9 mouse cellular contexts compared by ENCODE assay signal in the genomic region with DNA sequence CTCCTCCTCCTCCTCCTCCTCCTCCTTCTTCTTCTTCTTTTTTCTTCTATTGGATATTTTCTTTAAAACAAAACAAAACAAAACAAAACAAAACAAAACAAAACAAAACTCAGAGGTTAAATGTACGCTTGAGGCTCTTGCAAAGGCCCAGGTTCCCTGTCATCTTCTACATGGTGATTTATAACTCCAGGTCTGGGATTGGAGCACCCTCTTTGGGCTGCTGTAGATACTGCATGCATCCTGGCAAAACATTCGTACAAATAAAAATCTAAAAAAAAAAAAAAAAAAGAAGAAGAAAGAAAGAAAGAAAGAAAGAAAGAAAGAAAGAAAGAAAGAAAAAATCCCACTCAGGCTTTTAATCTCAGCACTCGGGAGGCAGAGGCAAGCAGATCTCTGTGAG. TPM values are rescaled to one million over a fixed set of nuclear protein-coding genes. Genes with fewer than 3 reads are reported as not detected.
DNase-seq lines count a peak whose midpoint lies in the region; ATAC-seq lines count a peak whose summit lies in the region.
"Had no signal": no experiment of that assay in that cellular context is flagged by ENCODE, and none has a peak within 500 bp of the region (broad histone marks: within the 10 kb centered on the region; RNA-seq: fewer than 3 reads in every experiment).

No protein-coding gene starts in this region.

- no peak overlapping the region for H3K27ac ChIP-seq in limb, embryonic 11.5 days (replicated peaks; ENCODE audit: low read depth, low read length)
- H3K27ac ChIP-seq in limb, embryonic 10.5 days, result no peak overlapping the region

- H3K9me3 ChIP-seq in limb, embryonic 11.5 days (ENCODE audit: control insufficient read depth, low read length), result no peaks in the 10 kb centered on the region
- H3K9me3 ChIP-seq in limb, embryonic 10.5 days (replicated peaks), result no peaks in the 10 kb centered on the region

- ATAC-seq in limb, embryonic 11.5 days (ENCODE audit: insufficient number of reproducible peaks, low FRiP score, low TSS enrichment, low read depth), result no peak

- H3K9ac ChIP-seq in limb, embryonic 11.5 days (ENCODE audit: low read length), result no peak overlapping the region

- no peak overlapping the region for H3K4me2 ChIP-seq in limb, embryonic 11.5 days (ENCODE audit: low read depth, severe bottlenecking)

- WGBS in limb, embryonic 11.5 days, result 60% methylated on average over 3 of the region's 3 CpGs
- 60% methylated on average over 3 of the region's 3 CpGs for WGBS in limb, embryonic 10.5 days

- H3K27me3 ChIP-seq in limb, embryonic 11.5 days (ENCODE audit: control insufficient read depth, insufficient read depth, low read length), result no peaks in the 10 kb centered on the region
- H3K27me3 ChIP-seq in limb, embryonic 10.5 days (ENCODE audit: low read depth, poor library complexity, severe bottlenecking), result no peaks in the 10 kb centered on the region

- DNase-seq in adrenal gland, postnatal 14 days, result peak; percentile 50
- no peak for DNase-seq in adrenal gland, postnatal 4 days (ENCODE audit: low spot score in 2 of 2)
- DNase-seq in limb, embryonic 11.5 days (ENCODE audit: low spot score), result peak; percentile 23
- DNase-seq in limb, embryonic 10.5 days (ENCODE audit: low spot score), result no peak
- DNase-seq in cerebellum, postnatal 10 days, result peak; percentile 75
- DNase-seq in kidney, postnatal 25 days, result peak; percentile 46 to 65
- peak; percentile 28 for DNase-seq in right cerebral cortex, postnatal 4 days
- DNase-seq in testis, postnatal 10 days (ENCODE audit: low spot score), result no peak

- no peaks in the 10 kb centered on the region for H3K4me1 ChIP-seq in limb, embryonic 11.5 days (ENCODE audit: control insufficient read depth, insufficient read depth, low read length)
- H3K4me1 ChIP-seq in limb, embryonic 10.5 days, result no peaks in the 10 kb centered on the region

- no peaks in the 10 kb centered on the region for H3K36me3 ChIP-seq in limb, embryonic 11.5 days (ENCODE audit: control insufficient read depth, insufficient read depth, low read length)
- H3K36me3 ChIP-seq in limb, embryonic 10.5 days, result no peaks in the 10 kb centered on the region

- H3K4me3 ChIP-seq in limb, embryonic 11.5 days (ENCODE audit: low read depth, low read length), result no peak overlapping the region
- H3K4me3 ChIP-seq in limb, embryonic 10.5 days, result no peak overlapping the region

RNA-seq across cellular contexts. Expression of a gene that starts 12.8 kb away (rescaled TPM):
- not detected in 2 replicates for total RNA-seq in adrenal gland, postnatal 14 days (2021)
- not detected for total RNA-seq in adrenal gland, postnatal 4 days (2021)
- not detected in 2 replicates for polyA plus RNA-seq in limb, embryonic 11.5 days (2014; fragmentation: Nextera tagmentation; extraction: Ambion mirVana)
- not detected in 2 replicates for polyA plus RNA-seq in limb, embryonic 10.5 days (2016; fragmentation: Nextera tagmentation; extraction: Ambion mirVana)
- polyA plus RNA-seq: stomach, embryonic 16.5 days had no signal

RNA-seq across cellular contexts. Expression of a gene that starts 13.3 kb away (rescaled TPM):
- 28.8 and 37.0 TPM in 2 replicates for total RNA-seq in adrenal gland, postnatal 14 days (2021)
- total RNA-seq in adrenal gland, postnatal 4 days (2021), result 10 to 100 TPM; 41.2 to 44.2 TPM
- polyA plus RNA-seq in limb, embryonic 11.5 days (2014; fragmentation: Nextera tagmentation; extraction: Ambion mirVana), result 19.9 and 22.6 TPM in 2 replicates
- polyA plus RNA-seq in limb, embryonic 10.5 days (2016; fragmentation: Nextera tagmentation; extraction: Ambion mirVana), result 15.7 and 19.7 TPM in 2 replicates

RNA-seq across cellular contexts. Expression of a gene that starts 30.9 kb away (rescaled TPM):
- 38.7 and 60.7 TPM in 2 replicates for total RNA-seq in adrenal gland, postnatal 14 days (2021)
- 10 to 100 TPM; 76.5 to 88.8 TPM for total RNA-seq in adrenal gland, postnatal 4 days (2021)
- 24.6 and 29.2 TPM in 2 replicates for polyA plus RNA-seq in limb, embryonic 11.5 days (2014; fragmentation: Nextera tagmentation; extraction: Ambion mirVana)
- 27.2 and 38.8 TPM in 2 replicates for polyA plus RNA-seq in limb, embryonic 10.5 days (2016; fragmentation: Nextera tagmentation; extraction: Ambion mirVana)

Comparison
In these comparisons a context has a peak if more than half of its experiments do, and no peak if none do; other contexts are left out.
1. DNase-seq: peak in adrenal gland, postnatal 14 days (single experiment), limb, embryonic 11.5 days (single experiment), cerebellum, postnatal 10 days (2 of 2), kidney, postnatal 25 days (2 of 2) and right cerebral cortex, postnatal 4 days (single experiment); none in adrenal gland, postnatal 4 days (0 of 2), limb, embryonic 10.5 days (single experiment) and testis, postnatal 10 days (single experiment).